Mouse (Mus musculus): ENCODE data around the gene Esp22.
"Not testable (repeated sequence)": the region's sequence is repeated elsewhere in the genome, so short reads cannot be mapped to it uniquely, and the experiment has no call there.

The Esp22 gene

GRCm38 (mm10) chr17:39095034-39095433, at the start of gene Esp22:
Gene Esp22, plus strand, starts transcription at chr17:39095334.
- DNase-seq (ENCODE audit: low read depth, low spot score): no peak

GRCm38 (mm10) chr17:39063641-39064040, 31.5 kb upstream of the Esp22 start:
- no peak for DNase-seq (ENCODE audit: low read depth, low spot score)

- no peak for DNase-seq (ENCODE audit: low read depth, low spot score)
Measured at GRCm38 (mm10) chr17:39076937-39077336, 18.2 kb upstream of the Esp22 start, which contains the start of gene Esp23. Gene Esp23, minus strand, starts transcription at chr17:39077037.

GRCm38 (mm10) chr17:39107126-39107525, 12.0 kb downstream of the Esp22 start:
- not testable (repeated sequence) for DNase-seq (ENCODE audit: low read depth, low spot score)

- not testable (repeated sequence) for DNase-seq (ENCODE audit: low read depth, low spot score)
Measured at GRCm38 (mm10) chr17:39129156-39129555, 34.0 kb downstream of the Esp22 start.

All from CD4-positive, CD25-positive, alpha-beta regulatory T cell, adult 2 months (primary cell).